Mouse (Mus musculus) granulocyte monocyte progenitor cell, adult 5-6 weeks (primary cell): ENCODE measurements around the gene Acyp2. TPM values are rescaled to one million over a fixed set of nuclear protein-coding genes. Genes with fewer than 3 reads are reported as not detected.

Experiments used
- ATAC-seq: replicated peaks from 2 replicates; pipeline ENCODE4 v1.8.0; 2016; ENCODE audit warnings: mild to moderate bottlenecking, moderate TSS enrichment, inconsistent platforms; ENCODE audit not compliant: poor library complexity, severe bottlenecking
- total RNA-seq, 2 experiments: library from RNA; stranded (forward) in 1 of 2; stranded (reverse) in 1 of 2; fragments of 200-712, 200-1000 nt in 1 of 2; fragments of >200 nt in 1 of 2; fragmentation: Nextera tagmentation in 1 of 2; gene quantifications; 2 replicates each; pipeline ENCODE4 v1.2.3; 2014 to 2017

Gene Acyp2
- total RNA-seq, 2 experiments from 2014 or later, result 0.72 to 2.1 TPM

GRCm38 (mm10) chr11:30597259-30597658 is 52.1 kb downstream of the Acyp2 start:
- no peak for ATAC-seq

GRCm38 (mm10) chr11:30580008-30580407 is 69.4 kb downstream of the Acyp2 start:
- no peak for ATAC-seq

- ATAC-seq, result no peak
Observed at GRCm38 (mm10) chr11:30578931-30579330, 70.5 kb downstream of the Acyp2 start.

- no peak for ATAC-seq
Observed at GRCm38 (mm10) chr11:30572790-30573395, 76.5 kb downstream of the Acyp2 start.

- ATAC-seq, result no peak
Observed at GRCm38 (mm10) chr11:30570568-30570967, 78.8 kb downstream of the Acyp2 start.

GRCm38 (mm10) chr11:30560215-30560614 is 89.2 kb downstream of the Acyp2 start:
- no peak for ATAC-seq

GRCm38 (mm10) chr11:30553408-30553807 is 96.0 kb downstream of the Acyp2 start:
- ATAC-seq, result no peak

GRCm38 (mm10) chr11:30517133-30517532 is 132.3 kb downstream of the Acyp2 start:
- no peak for ATAC-seq

GRCm38 (mm10) chr11:30508178-30508577 is 141.2 kb downstream of the Acyp2 start:
- no peak for ATAC-seq

- no peak for ATAC-seq
Observed at GRCm38 (mm10) chr11:30498738-30499355, 150.5 kb downstream of the Acyp2 start.

GRCm38 (mm10) chr11:30497151-30497550 is 152.2 kb downstream of the Acyp2 start:
- no peak for ATAC-seq

GRCm38 (mm10) chr11:30491515-30492260 is 157.7 kb downstream of the Acyp2 start:
- no peak for ATAC-seq

GRCm38 (mm10) chr11:30488183-30488582 is 161.2 kb downstream of the Acyp2 start:
- ATAC-seq, result no peak

- ATAC-seq, result no peak
Observed at GRCm38 (mm10) chr11:30483286-30483685, 166.1 kb downstream of the Acyp2 start.

GRCm38 (mm10) chr11:30471751-30472593 is 177.4 kb downstream of the Acyp2 start, which contains the start of gene 4930505A04Rik:
Gene 4930505A04Rik, minus strand, starts transcription at chr11:30471827.
- peak; percentile 91 for ATAC-seq

- ATAC-seq, result no peak
Observed at GRCm38 (mm10) chr11:30471187-30471586, 178.2 kb downstream of the Acyp2 start.

Other genes with a start within 250 kb of the Acyp2 start
- not detected in 2 replicates for gene 4930505A04Rik, start 177.8 kb downstream of the Acyp2 start, total RNA-seq (2014; fragmentation: Nextera tagmentation)
- gene 4930505A04Rik, start 177.8 kb downstream of the Acyp2 start, total RNA-seq (2017), result not detected in 2 replicates
- 36.4 and 46.1 TPM in 2 replicates for gene Psme4, start 122.1 kb upstream of the Acyp2 start, total RNA-seq (2014; fragmentation: Nextera tagmentation)
- 51.5 and 51.8 TPM in 2 replicates for gene Psme4, start 122.1 kb upstream of the Acyp2 start, total RNA-seq (2017)
- not detected in 2 replicates for gene Gpr75, start 235.8 kb upstream of the Acyp2 start, total RNA-seq (2014; fragmentation: Nextera tagmentation)
- gene Gpr75, start 235.8 kb upstream of the Acyp2 start, total RNA-seq (2017), result not detected in 2 replicates
- 13.8 and 18.5 TPM in 2 replicates for gene Asb3, start 235.8 kb upstream of the Acyp2 start, total RNA-seq (2014; fragmentation: Nextera tagmentation)
- 15.8 and 17.8 TPM in 2 replicates for gene Asb3, start 235.8 kb upstream of the Acyp2 start, total RNA-seq (2017)